Mouse (Mus musculus): Measurements from ENCODE around the gene Nup155.

The Nup155 gene

DNA sequence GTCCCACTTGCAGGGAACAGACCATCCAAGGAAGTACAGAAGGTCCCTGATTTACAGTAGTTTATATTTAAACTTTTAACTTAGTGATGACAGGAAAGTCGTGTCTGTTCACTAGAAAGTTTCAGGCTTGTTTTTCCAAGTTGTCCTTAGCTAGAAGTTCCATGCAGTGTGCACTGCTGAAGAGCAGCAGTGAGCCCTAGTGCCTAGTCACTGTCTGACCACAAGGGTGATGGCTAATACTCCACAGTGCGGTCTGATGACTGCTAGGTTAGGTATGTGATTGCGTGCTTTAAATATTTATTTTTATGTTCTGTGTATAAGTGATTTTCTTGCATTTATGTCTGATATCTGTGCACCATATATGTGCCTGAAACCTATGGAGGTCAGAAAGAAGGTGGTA lies 81.4 kb downstream of the Nup155 start:
- no peak for DNase-seq (ENCODE audit: low spot score in 2 of 2)

GRCm38 (mm10) chr15:8200317-8200716 lies 91.2 kb downstream of the Nup155 start:
- DNase-seq (ENCODE audit: low spot score in 2 of 2) = no peak

GRCm38 (mm10) chr15:8208362-8208761 lies 99.3 kb downstream of the Nup155 start:
- no peak for DNase-seq (ENCODE audit: low spot score in 2 of 2)

All from spleen, postnatal 4 days (tissue).